Mouse (Mus musculus): Measurements from ENCODE around the gene Hcn1. TPM values are rescaled to one million over a fixed set of nuclear protein-coding genes. Genes with fewer than 3 reads are reported as not detected.

The Hcn1 gene
- polyA plus RNA-seq, 1 experiment from 2014 or later, result not detected

DNA sequence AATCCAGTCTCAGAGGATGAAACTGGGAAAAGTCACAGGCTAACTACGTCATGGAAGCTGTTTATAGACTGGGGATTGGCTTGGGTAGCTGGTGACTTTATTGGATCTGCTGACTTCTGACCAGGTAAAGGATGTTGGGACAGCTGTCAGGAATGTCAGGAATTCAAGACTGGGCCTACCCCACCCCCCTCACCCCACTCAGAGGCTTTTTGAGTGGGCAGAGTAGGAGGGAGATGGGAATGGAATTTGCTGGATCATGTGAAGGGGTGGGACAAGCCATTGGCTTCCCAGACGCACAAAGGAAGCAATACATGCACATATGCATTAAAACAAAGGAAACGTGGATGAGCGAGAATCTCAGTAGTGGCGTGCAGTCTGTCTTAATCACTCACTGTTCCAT is 433.5 kb downstream of the Hcn1 start:
- no peak for TF ChIP-seq CTCF (IDR thresholded peaks at IDR 0.05; ENCODE audit: low read depth)
- Histone ChIP-seq H3K4me2 (ENCODE audit: low read length) (no peak overlapping the region), H3K27ac (no peak overlapping the region), H3K27me3 (ENCODE audit: insufficient read depth, low read length) (no peaks in the 10 kb centered on the region), H3K9me3 (replicated peaks; ENCODE audit: low read length) (no peaks in the 10 kb centered on the region), H3K4me3 (replicated peaks; ENCODE audit: low read depth, low read length) (no peak overlapping the region), H3K4me1 (replicated peaks; ENCODE audit: insufficient read depth, low read length) (no peaks in the 10 kb centered on the region), H3K36me3 (ENCODE audit: insufficient read depth, low read length) (no peaks in the 10 kb centered on the region), H3K9ac (ENCODE audit: low read depth, low read length) (no peak overlapping the region)
- DNase-seq (ENCODE audit: low spot score) (no peak), ATAC-seq (replicated peaks; ENCODE audit: low FRiP score, low read depth) (no peak)
- 83% methylated on average over 5 of the region's 5 CpGs for WGBS

Measured in kidney, postnatal 0 days (tissue).